Mouse (Mus musculus) midbrain, postnatal 0 days (tissue): ENCODE results near the gene Golph3l. TPM values are rescaled to one million over a fixed set of nuclear protein-coding genes. Genes with fewer than 3 reads are reported as not detected.
"Not testable (repeated sequence)": the region's sequence is repeated elsewhere in the genome, so short reads cannot be mapped to it uniquely, and the experiment has no call there.

Experiments
- ATAC-seq: fragments of 200-750 bp; cut with Nextera tagmentation; 2 replicates; pipeline ENCODE4 v1.8.0; 2017; ENCODE audit warnings: moderate number of reproducible peaks, mild to moderate bottlenecking, moderate TSS enrichment, moderate library complexity; ENCODE audit not compliant: low FRiP score
- DNase-seq: peaks from one replicate; pipeline ENCODE4 v3.0.0-alpha.2; 2015; ENCODE audit warnings: low spot score
- H3K27ac ChIP-seq: fragments of 300-500 bp; sonication (generic); 2 replicates; pipeline ENCODE4 v1.5.1; 2014; ENCODE audit warnings: low read depth, mild to moderate bottlenecking, low read length, mixed read lengths
- H3K27me3 ChIP-seq: fragments of 300-500 bp; sonication (generic); 2 replicates; pipeline ENCODE4 v1.6.1; 2014; ENCODE audit warnings: low read length, control low read depth, mixed read lengths; ENCODE audit not compliant: insufficient read depth
- H3K36me3 ChIP-seq: fragments of 300-500 bp; sonication (generic); 2 replicates; pipeline ENCODE4 v1.6.1; 2014; ENCODE audit warnings: low read length, control low read depth, mixed read lengths; ENCODE audit not compliant: insufficient read depth
- H3K4me1 ChIP-seq: fragments of 300-500 bp; sonication (generic); 2 replicates; pipeline ENCODE4 v1.6.1; 2014; ENCODE audit warnings: mild to moderate bottlenecking, control low read depth, antibody characterized with exemption, low read length, mixed read lengths; ENCODE audit not compliant: insufficient read depth
- H3K4me2 ChIP-seq: fragments of 300-500 bp; sonication (generic); 2 replicates; pipeline ENCODE4 v1.6.1; 2014; ENCODE audit warnings: low read depth, mild to moderate bottlenecking, low read length, mixed read lengths; ENCODE audit not compliant: poor library complexity, severe bottlenecking
- H3K4me3 ChIP-seq: fragments of 300-500 bp; sonication (generic); 2 replicates; pipeline ENCODE4 v1.5.1; 2014; ENCODE audit warnings: low read depth, mild to moderate bottlenecking, low read length, moderate library complexity
- H3K9ac ChIP-seq: fragments of 300-500 bp; sonication (generic); replicated peaks from 2 replicates; pipeline ENCODE4 v1.6.1; 2014; ENCODE audit warnings: mild to moderate bottlenecking, low read length, moderate library complexity, mixed read lengths; ENCODE audit not compliant: poor library complexity, severe bottlenecking
- H3K9me3 ChIP-seq: fragments of 300-500 bp; sonication (generic); 2 replicates; pipeline ENCODE4 v1.6.1; 2016; ENCODE audit warnings: low read length, control low read depth
- CTCF ChIP-seq: IDR thresholded peaks from 2 replicates; pipeline ENCODE4 v1.5.1; 2016; ENCODE audit warnings: antibody characterized with exemption, mild to moderate bottlenecking
- WGBS: fragments of 180-500 bp; shearing (Covaris S2); extraction: QIAGEN DNeasy Blood & Tissue Kit; methylation state at CpG from one replicate; pipeline ENCODE4 v1.1.7; 2014; 5-methylcytosine and 5-hydroxymethylcytosine counted together
- polyA plus RNA-seq: library from polyadenylated mRNA; unstranded; fragments of >200 nt; fragmentation: Nextera tagmentation; extraction: Ambion mirVana; gene quantifications from 2 replicates; pipeline ENCODE4 v1.2.1, GENCODE M21; 2015
- total RNA-seq: library from RNA; depleted of rRNA; stranded (reverse); fragments of >200 nt; gene quantifications from 2 replicates; pipeline ENCODE4 v1.2.3, GENCODE M21; 2014; rRNA removed

The Golph3l gene
- total RNA-seq = 19.1 and 22.2 TPM in 2 replicates
- polyA plus RNA-seq = 18.8 and 19.8 TPM in 2 replicates

- Histone ChIP-seq H3K4me1 (no peaks in the 10 kb centered on the region), H3K4me2 (peak within 1 kb of the TSS; percentile 62), H3K36me3 (no peaks in the 10 kb centered on the region), H3K9me3 (no peaks in the 10 kb centered on the region), H3K9ac (peak within 1 kb of the TSS; percentile 54), H3K27ac (peak within 1 kb of the TSS; percentile 48; the same call in 1 of the 2 replicates), H3K27me3 (no peaks in the 10 kb centered on the region), H3K4me3 (peak within 1 kb of the TSS; percentile 62)
- peak; percentile 98 for DNase-seq
- ATAC-seq = peak; percentile 100
- peak; percentile 43 for TF ChIP-seq CTCF
- under 1% methylated on average over 12 of the region's 12 CpGs for WGBS
Measured at GRCm38 (mm10) chr3:95588604-95589086, at the start of gene Golph3l. Gene Golph3l, plus strand, starts transcription at chr3:95588934.

- Histone ChIP-seq H3K4me2 (no peak overlapping the region), H3K27me3 (no peaks in the 10 kb centered on the region), H3K9ac (no peak overlapping the region), H3K4me1 (no peaks in the 10 kb centered on the region), H3K27ac (no peak overlapping the region), H3K4me3 (no peak overlapping the region), H3K36me3 (no peaks in the 10 kb centered on the region), H3K9me3 (no peaks in the 10 kb centered on the region)
- DNase-seq = no peak
- TF ChIP-seq CTCF = no peak
- 90% methylated on average over 10 of the region's 10 CpGs for WGBS
- ATAC-seq = no peak
Measured at GRCm38 (mm10) chr3:95538936-95539335, 49.8 kb upstream of the Golph3l start.

- no peaks in the 10 kb centered on the region for H3K36me3 ChIP-seq
- H3K4me1 ChIP-seq = no peaks in the 10 kb centered on the region
- H3K4me2 ChIP-seq = no peak overlapping the region
- no peak for DNase-seq
- no peak overlapping the region for H3K4me3 ChIP-seq
- H3K27ac ChIP-seq = no peak overlapping the region
- no peaks in the 10 kb centered on the region for H3K9me3 ChIP-seq
- WGBS = 90% methylated on average over 4 of the region's 4 CpGs
- no peak for ATAC-seq
- H3K27me3 ChIP-seq = no peaks in the 10 kb centered on the region
- H3K9ac ChIP-seq = no peak overlapping the region
- TF ChIP-seq CTCF = no peak
Measured at GRCm38 (mm10) chr3:95539837-95540236, 48.9 kb upstream of the Golph3l start.

GRCm38 (mm10) chr3:95541186-95541585, 47.5 kb upstream of the Golph3l start:
- not testable (repeated sequence) for H3K27me3 ChIP-seq, H3K4me1 ChIP-seq, H3K4me2 ChIP-seq, DNase-seq, H3K9me3 ChIP-seq, H3K27ac ChIP-seq, H3K36me3 ChIP-seq, H3K4me3 ChIP-seq, H3K9ac ChIP-seq, ATAC-seq
- WGBS = 87% methylated on average over 2 of the region's 2 CpGs

DNA sequence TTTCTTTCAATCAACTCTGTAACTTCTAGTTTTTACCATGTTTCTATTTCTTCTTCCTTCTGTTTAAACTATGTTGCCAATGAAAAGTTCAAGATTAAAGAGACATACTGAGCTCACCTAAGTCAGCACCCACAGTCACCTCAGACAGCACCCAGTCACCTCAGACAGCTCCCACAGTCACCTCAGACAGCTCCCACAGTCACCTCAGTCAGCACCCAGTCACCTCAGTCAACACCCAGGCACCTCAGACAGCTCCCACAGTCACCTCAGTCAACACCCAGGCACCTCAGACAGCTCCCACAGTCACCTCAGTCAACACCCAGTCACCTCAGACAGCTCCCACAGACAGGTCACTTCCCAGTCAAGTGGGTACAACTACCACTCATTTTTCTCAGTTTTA, 46.6 kb upstream of the Golph3l start:
- no peak for TF ChIP-seq CTCF
- Histone ChIP-seq H3K4me1 (no peaks in the 10 kb centered on the region), H3K4me3 (no peak overlapping the region), H3K27ac (no peak overlapping the region), H3K9ac (no peak overlapping the region), H3K27me3 (no peaks in the 10 kb centered on the region), H3K4me2 (no peak overlapping the region), H3K36me3 (no peaks in the 10 kb centered on the region), H3K9me3 (no peaks in the 10 kb centered on the region)
- ATAC-seq (no peak), DNase-seq (no peak)

DNA sequence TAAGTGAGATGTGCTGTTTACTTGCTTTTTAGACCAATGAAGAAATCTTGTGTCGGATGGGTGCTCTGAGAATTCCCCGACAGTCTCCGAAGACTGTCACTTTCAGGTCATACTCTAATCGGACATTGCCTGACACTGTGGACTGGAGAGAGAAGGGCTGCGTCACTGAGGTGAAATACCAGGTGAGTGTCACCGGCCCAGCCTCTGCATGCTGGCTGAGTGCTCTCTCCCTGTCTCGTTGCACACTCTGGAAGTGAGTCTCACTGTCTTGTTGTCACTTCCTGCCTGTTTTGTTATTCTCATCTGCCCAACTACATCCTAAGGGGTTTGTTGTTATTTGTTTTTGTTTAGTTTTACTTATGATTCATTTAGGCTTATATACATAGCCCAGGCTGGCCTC, 45.8 kb upstream of the Golph3l start:
- no peaks in the 10 kb centered on the region for H3K36me3 ChIP-seq
- no peaks in the 10 kb centered on the region for H3K4me1 ChIP-seq
- no peak overlapping the region for H3K9ac ChIP-seq
- H3K27ac ChIP-seq = no peak overlapping the region
- WGBS = 76% methylated on average over 7 of the region's 7 CpGs
- H3K4me2 ChIP-seq = no peak overlapping the region
- TF ChIP-seq CTCF = no peak
- DNase-seq (no peak), ATAC-seq (no peak)
- no peaks in the 10 kb centered on the region for H3K27me3 ChIP-seq
- H3K4me3 ChIP-seq = no peak overlapping the region
- H3K9me3 ChIP-seq = no peaks in the 10 kb centered on the region
